8 mouse cellular contexts compared by ENCODE assay signal in the genomic region with DNA sequence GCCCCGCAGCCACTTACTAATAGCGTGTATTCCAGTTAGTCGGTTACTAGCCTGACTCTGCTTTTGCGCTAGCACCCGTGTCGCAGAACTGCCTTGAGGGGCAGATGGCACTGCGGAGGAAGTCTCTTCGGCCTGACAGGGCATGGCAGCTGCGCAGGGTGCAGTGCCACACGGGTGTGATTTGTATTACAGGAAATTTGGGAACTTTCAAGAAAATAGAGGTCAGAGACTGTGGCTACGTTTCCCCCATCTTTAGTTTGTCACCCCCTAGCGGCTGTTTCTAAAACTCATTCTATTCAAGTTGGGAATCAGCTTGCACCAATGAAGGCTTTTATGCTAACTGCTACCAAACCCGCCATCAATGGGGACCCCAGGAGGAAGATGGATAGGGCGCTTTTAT. TPM values are rescaled to one million over a fixed set of nuclear protein-coding genes. Genes with fewer than 3 reads are reported as not detected.
A peak's percentile ranks its signal among the peaks of the same experiment; 100 is the strongest.
DNase-seq lines count a peak whose midpoint lies in the region; ATAC-seq and TF ChIP-seq lines count a peak whose summit lies in the region.

No protein-coding gene starts in this region.

- H3K4me3 ChIP-seq in forebrain, embryonic 11.5 days (ENCODE audit: low read depth, low read length), result no peak overlapping the region
- H3K4me3 ChIP-seq in hindbrain, embryonic 15.5 days, result no peak overlapping the region
- peak overlapping the region; percentile 36; the same call in 1 of the 2 replicates for H3K4me3 ChIP-seq in liver, adult 2 months (ENCODE audit: insufficient read depth, low read depth, low read length)

- WGBS in forebrain, embryonic 11.5 days, result 31% methylated on average over 14 of the region's 14 CpGs
- 28% methylated on average over 14 of the region's 14 CpGs for whole genome bisulfite sequencing in hindbrain, embryonic 15.5 days
- 18% methylated on average over 14 of the region's 14 CpGs for WGBS in liver, adult 2 months

- H3K9ac ChIP-seq in forebrain, embryonic 11.5 days (ENCODE audit: low read length), result peak overlapping the region; percentile 44; the same call in 1 of the 2 replicates
- H3K9ac ChIP-seq in hindbrain, embryonic 15.5 days, result no peak overlapping the region
- peak overlapping the region; percentile 58 for H3K9ac ChIP-seq in liver, adult 2 months (ENCODE audit: low read depth, low read length)

- H3K27me3 ChIP-seq in forebrain, embryonic 11.5 days (ENCODE audit: control insufficient read depth, insufficient read depth, low read length), result no peaks in the 10 kb centered on the region
- no peaks in the 10 kb centered on the region; the same call in 1 of the 2 replicates for H3K27me3 ChIP-seq in hindbrain, embryonic 15.5 days
- 0 out of 2 replicates have a peak, but pooled peaks cover 3% of the 10 kb centered on the region for H3K27me3 ChIP-seq in liver, adult 2 months (ENCODE audit: control insufficient read depth, insufficient read depth, low read length)

- no peak for ATAC-seq in forebrain, embryonic 11.5 days (replicated peaks; ENCODE audit: low FRiP score)
- ATAC-seq in hindbrain, embryonic 15.5 days (ENCODE audit: low FRiP score, low read depth), result no peak

- H3K4me2 ChIP-seq in forebrain, embryonic 11.5 days (ENCODE audit: low read depth, low read length, severe bottlenecking), result peak overlapping the region; percentile 36; the same call in 1 of the 2 replicates
- peak overlapping the region; percentile 36 for H3K4me2 ChIP-seq in hindbrain, embryonic 15.5 days

- H3K79me2 ChIP-seq in liver, adult 2 months (ENCODE audit: control insufficient read depth, insufficient read depth, low read length), result no peaks in the 10 kb centered on the region

- no peaks in the 10 kb centered on the region for H3K9me3 ChIP-seq in forebrain, embryonic 11.5 days (ENCODE audit: control insufficient read depth, low read length)
- no peaks in the 10 kb centered on the region for H3K9me3 ChIP-seq in hindbrain, embryonic 15.5 days

- peak; percentile 50 for TF ChIP-seq CTCF in liver, adult 2 months (IDR thresholded peaks at IDR 0.05; ENCODE audit: low read depth, low read length)

- H3K27ac ChIP-seq in forebrain, embryonic 11.5 days (ENCODE audit: low read depth, low read length), result no peak overlapping the region
- H3K27ac ChIP-seq in hindbrain, embryonic 15.5 days (replicated peaks), result no peak overlapping the region
- H3K27ac ChIP-seq in liver, adult 2 months (replicated peaks; ENCODE audit: insufficient read depth, low read depth, low read length), result no peak overlapping the region

- no peaks in the 10 kb centered on the region for H3K36me3 ChIP-seq in forebrain, embryonic 11.5 days (ENCODE audit: control insufficient read depth, insufficient read depth, low read length)
- no peaks in the 10 kb centered on the region for H3K36me3 ChIP-seq in hindbrain, embryonic 15.5 days
- H3K36me3 ChIP-seq in liver, adult 2 months (ENCODE audit: control insufficient read depth, insufficient read depth, low read length), result no peaks in the 10 kb centered on the region

- no peak for TF ChIP-seq POLR2A in liver, adult 2 months (IDR thresholded peaks at IDR 0.05; ENCODE audit: extremely low read depth, insufficient read depth, low read length)

- DNase-seq in ovary, postnatal 14 days (ENCODE audit: low spot score), result peak; percentile 52
- DNase-seq in ovary, postnatal 36 days (ENCODE audit: low spot score), result no peak
- DNase-seq in ZHBTc4 (ENCODE audit: low read depth, low spot score), result peak; percentile 75
- DNase-seq in forebrain, embryonic 11.5 days (ENCODE audit: low spot score), result no peak
- peak; percentile 49 for DNase-seq in liver, adult 2 months (ENCODE audit: extremely low read depth, low read depth, low spot score)
- peak; percentile 44 for DNase-seq in neural tube, embryonic 10.5 days (ENCODE audit: extremely low spot score, low spot score)
- no peak for DNase-seq in right cerebral cortex, postnatal 25 days

- H3K4me1 ChIP-seq in forebrain, embryonic 11.5 days (replicated peaks; ENCODE audit: control insufficient read depth, insufficient read depth, low read length), result peaks cover 2% of the 10 kb centered on the region; the same call in 1 of the 2 replicates
- no peaks in the 10 kb centered on the region for H3K4me1 ChIP-seq in hindbrain, embryonic 15.5 days (replicated peaks)
- H3K4me1 ChIP-seq in liver, adult 2 months (ENCODE audit: control insufficient read depth, insufficient read depth, low read length), result peaks cover 2% of the 10 kb centered on the region; the same call in 1 of the 2 replicates

RNA-seq across cellular contexts. Expression of gene Prr5l, which starts 11.6 kb away (rescaled TPM):
- polyA plus RNA-seq in forebrain, embryonic 11.5 days (2014; fragmentation: Nextera tagmentation; extraction: Ambion mirVana), result 21.5 and 21.9 TPM in 2 replicates
- 5.9 and 6.6 TPM in 2 replicates for polyA plus RNA-seq in hindbrain, embryonic 15.5 days (2015; fragmentation: Nextera tagmentation; extraction: Ambion mirVana)
- total RNA-seq in liver, adult 2 months (2014; rRNA removed), result 1.4 and 2.0 TPM in 2 replicates
- 0.72 and 1.0 TPM in 2 replicates for polyA plus RNA-seq in liver, adult 2 months (2012; rRNA removed)

RNA-seq across cellular contexts. Expression of gene Commd9, which starts 14.9 kb away (rescaled TPM):
- polyA plus RNA-seq in forebrain, embryonic 11.5 days (2014; fragmentation: Nextera tagmentation; extraction: Ambion mirVana), result 61.9 and 68.5 TPM in 2 replicates
- polyA plus RNA-seq in hindbrain, embryonic 15.5 days (2015; fragmentation: Nextera tagmentation; extraction: Ambion mirVana), result 97.3 and 100 TPM in 2 replicates
- 26.6 and 30.7 TPM in 2 replicates for total RNA-seq in liver, adult 2 months (2014; rRNA removed)
- 44.1 and 44.4 TPM in 2 replicates for polyA plus RNA-seq in liver, adult 2 months (2012; rRNA removed)

Comparison
In these comparisons a context has a peak if more than half of its experiments do, and no peak if none do; other contexts are left out.
1. DNase-seq: peak in ovary, postnatal 14 days (single experiment), ZHBTc4 (single experiment), liver, adult 2 months (single experiment) and neural tube, embryonic 10.5 days (single experiment); none in ovary, postnatal 36 days (single experiment), forebrain, embryonic 11.5 days (single experiment) and right cerebral cortex, postnatal 25 days (single experiment).